Mouse (Mus musculus) cerebellum, postnatal 14 days (tissue): ENCODE data around the gene L3hypdh.

Experiments
- DNase-seq, 2 experiments: peaks; one replicate each; pipeline ENCODE4 v3.0.0; 2021; ENCODE audit warnings: mixed read lengths in 2 of 2

Gene L3hypdh

DNA sequence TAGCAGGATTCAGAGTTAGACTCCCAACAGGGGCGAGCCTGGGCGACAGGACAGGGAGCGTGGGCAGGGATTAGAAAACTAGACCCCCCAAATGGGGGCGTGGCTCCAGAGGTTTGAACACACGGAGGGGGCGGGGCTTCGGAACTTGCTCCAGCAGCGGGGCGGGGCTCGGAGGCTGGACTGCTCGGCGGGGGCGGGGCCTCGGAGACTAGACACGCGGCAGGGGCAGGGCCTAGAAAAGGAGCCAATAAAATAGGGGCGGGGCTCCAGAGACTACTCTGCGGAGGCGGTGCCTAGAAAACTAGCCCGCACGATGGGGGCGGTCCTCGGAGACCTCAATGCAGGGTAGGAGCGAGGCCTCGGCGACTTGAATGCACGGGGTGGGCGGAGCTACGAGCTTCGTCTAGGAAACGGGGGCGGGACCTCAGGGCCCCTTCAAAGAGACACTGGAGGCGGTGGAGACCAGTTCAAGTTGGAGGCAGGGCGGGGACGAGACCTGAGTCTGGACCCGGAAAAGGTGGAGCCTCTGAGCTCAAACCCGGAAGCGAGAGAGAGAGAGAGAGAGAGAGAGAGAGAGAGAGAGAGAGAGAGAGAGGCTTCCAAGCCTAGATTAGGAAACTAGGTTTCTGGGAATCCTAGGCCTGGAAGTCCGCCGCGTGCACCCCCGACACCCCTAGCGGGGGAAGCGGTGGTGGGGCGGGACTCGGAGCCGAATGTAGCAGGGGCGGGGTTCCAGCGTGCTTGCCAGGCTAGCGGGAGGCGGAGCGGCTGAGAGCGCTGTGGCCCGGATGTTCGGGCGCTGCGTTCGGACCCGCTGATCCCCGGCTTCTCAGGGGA lies at the start of gene L3hypdh, which contains the start of gene Jkamp:
TSS of gene L3hypdh (minus strand) at position 111 of the 837 bp plus-strand sequence.
TSS of gene Jkamp (plus strand) at position 261 of the 837 bp plus-strand sequence.
- peak; percentile 98 to 99 for DNase-seq

DNA sequence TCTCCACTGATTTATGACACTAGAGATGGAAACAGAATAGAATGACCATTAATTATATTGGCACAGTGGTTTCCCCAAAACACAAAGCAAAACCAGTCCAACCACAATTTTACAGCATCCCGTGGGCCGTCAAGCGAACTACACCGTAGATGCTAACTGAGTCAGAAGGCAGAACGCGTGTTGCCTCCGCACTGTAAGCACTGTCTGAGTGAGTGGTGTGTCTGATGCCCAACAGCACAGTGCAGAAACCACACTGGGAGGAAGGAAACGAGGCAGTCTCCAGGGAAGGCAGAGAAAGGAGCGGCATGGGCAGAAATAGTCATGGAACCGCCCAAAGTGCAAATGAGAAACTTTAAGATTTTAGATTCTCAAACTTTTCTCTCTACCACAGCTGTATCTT lies 44.0 kb upstream of the L3hypdh start:
- DNase-seq = no peak

DNA sequence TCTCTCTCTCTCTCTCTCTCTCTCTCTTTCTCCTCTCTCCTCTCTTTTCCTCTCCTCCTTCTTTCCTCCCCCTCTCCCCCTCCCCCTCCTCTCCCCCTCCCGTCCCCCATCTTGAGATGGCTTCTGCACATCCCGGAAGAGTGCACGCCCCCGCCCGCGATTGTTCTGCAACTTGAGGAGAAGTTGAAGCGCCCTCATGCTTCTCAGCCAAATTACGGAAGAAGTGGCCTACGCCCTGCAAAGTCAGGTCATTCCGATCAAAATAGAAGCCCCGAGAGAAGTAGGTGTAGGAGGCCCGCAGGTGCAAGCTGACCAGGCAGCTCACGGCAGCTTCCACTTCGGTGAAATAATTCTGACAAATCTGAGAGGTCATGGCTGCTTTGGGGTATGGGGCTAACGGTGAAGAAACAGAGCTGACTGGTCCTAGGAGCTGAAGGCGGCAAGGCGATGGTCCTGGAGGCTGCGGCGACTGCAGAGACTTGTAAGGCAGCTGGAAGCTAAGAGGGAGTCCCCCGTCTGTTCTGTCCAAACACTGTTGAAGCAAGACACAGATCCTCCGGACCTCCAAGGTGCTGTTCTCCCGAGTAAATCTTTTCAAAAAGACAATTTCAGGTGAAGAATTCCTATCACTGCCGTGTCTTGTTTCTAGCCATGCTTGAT lies 30.6 kb upstream of the L3hypdh start:
- DNase-seq = no peak

DNA sequence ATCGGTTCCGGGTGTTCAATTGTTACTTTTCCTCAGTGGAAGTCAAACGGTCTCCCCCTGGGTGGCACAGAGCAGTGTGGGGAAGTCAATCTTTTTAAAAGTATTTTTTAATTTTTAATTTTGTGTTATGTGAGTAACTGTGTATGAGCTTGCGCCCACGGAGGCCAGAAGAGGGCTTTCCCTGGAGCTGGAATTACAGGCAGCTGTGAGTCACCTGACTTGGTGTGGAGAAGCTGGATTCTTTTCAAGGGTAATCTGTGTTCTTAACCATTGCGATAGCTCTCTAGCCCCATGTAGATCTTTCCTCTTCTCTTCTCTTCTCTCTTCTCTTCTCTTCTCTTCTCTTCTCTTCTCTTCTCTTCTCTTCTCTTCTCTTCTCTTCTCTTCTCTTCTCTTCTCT lies 29.9 kb upstream of the L3hypdh start:
- DNase-seq = no peak

DNA sequence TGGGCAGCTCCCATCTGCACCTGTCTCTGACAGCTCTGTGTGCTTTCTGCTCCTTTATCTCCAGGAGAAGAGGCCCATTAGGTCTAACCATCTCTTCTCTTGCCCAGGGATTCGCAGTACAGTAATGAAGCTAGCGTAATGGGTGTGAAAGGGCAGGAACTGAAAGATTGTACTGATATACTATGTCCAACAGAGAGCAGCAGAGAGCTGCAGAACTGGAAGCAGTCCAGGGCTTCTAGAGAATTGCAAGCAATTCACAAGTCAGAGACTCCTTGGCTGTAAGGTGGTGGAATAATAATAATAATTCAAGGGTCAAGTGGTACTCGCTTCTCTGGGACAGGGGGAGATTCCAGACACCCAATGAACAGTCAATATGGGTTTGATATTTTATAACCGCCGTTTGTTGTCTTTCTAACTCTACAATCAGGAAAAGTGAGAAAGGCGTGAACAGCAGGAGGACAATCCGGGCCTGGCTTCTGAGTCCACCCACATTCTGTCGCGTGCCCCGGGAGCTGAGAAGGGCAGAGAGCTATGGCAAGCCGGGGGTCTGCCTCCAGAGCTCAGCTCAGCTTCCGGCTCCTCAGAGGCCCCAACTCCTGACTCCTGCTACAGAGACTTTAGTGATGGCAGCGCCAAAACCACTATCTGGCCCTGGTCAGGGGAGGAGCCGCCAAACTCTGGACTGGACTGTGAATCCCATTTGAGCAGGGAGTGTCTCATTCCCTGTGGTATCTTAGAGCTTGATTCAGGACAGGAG lies 19.5 kb upstream of the L3hypdh start:
- DNase-seq = peak; percentile 85 to 88

DNA sequence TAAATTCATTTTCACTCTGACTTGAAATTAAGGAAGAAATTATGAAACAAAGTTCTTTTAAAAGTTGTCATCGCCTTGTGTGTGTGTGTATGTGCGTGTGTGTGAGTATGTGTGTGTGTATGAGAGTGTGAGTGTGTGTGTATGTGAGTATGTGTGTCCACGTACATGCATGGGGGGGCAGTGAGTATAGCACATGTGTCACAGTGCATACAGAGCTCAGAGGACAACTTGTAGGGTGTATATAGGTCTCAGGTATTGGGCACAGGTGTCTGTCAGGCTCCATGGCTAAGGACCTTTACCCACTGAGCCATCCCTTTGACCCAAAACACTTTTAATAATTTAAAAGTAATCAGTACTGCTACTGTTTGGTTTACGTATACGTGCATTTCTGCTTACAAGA lies 18.8 kb upstream of the L3hypdh start:
- DNase-seq = no peak

DNA sequence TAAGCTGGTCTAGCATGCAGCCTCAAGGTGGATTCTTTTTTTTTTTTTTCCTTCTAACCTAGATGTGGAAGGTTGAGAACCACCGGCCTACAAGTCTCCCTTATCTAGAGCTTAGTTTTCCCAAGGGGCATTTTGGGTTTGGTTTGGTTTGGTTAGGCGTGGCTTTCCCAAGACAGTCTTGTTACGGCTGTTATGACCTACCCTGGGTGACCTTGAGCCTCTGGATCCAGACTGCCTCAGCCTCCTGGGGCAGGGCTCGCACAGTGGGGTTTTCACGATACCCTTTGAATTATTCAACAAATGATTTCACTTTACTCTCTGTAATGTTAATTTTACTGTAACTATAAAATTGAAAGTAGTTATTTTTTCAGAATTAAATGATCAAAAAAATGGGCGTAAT lies 17.5 kb upstream of the L3hypdh start:
- DNase-seq = no peak

DNA sequence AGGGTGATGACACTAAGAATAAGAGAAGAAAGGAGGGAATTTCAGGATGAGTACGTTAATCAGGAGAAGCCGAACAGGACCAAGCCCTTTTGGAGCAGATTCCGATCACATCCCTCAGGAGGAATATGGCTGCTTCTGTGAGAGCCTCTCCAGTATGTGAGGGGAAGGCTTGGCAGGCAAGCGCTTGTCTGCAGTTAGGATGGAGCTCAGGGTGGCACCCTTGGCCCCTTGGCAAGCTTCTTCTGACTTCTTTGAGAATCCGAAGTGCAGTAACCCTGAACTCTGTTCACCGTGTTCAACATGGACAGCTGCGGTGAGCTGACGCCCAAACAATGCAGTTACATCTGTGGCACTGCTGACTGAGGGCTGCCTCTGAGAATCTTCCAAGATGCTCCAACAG lies 11.7 kb upstream of the L3hypdh start:
- no peak for DNase-seq

DNA sequence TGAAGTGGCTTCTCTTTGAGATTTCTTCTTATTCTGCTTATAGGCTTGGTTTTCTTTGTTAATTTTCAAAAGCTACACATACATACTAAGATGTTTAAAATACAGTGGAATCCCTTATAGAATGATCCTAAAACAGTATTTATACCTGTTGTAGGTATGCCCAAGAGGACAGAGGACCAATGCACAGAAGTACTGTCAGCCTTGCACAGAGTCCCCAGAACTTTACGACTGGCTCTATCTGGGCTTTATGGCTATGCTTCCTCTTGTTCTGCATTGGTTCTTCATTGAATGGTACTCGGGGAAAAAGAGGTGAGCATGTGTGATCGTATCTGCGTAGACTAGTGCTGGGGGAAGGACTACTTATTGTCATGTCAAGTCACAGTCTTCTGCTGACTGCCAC lies 4.6 kb upstream of the L3hypdh start:
- DNase-seq = no peak

DNA sequence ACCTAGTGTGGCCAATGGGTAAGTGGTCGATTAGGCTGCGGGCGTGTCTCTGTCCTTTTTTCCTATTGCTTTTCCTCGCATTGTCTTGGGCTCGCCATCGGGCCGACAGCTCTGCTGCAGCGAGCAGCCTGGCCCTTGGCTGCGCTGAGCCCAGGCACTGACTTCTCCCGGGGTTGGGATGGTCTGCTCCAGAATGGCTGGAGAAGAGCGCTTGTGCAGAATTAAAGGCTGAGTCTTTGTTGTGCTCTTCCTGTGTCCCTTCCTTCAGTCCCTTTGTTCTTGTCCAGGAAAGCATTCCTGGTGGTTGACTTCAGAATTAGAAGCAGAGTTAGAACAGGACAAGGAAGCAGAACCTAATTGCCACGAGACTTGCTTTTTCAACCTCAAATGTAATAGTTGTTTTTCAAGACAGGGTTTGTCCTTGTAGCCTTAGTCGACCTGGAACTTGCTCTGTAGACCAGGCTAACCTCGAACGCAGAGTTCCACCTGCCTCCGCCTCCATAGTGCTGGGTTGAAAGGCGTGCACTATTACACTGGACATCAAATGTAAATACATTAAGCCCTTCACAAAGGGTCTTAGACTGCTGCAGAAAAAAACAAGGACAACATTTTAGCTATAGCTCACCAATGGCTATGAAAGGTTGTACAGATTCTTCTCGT lies 1.1 kb upstream of the L3hypdh start:
- peak in 1 of 2 experiments; percentile 39 for DNase-seq

DNA sequence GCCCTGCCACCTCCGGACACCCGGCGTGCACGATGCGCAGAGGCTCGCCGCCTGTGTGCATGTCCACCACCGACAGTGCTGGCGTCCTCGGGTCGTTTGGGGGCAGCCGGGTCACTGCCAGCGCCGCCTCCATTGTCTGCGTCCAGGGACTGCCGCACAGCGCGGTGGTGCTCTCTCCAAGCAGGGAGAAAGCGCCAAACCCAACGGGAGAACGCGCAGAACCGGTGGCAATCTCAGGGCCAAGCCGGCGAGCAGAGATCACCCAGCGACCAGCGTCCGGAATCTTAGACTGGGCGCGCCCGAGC lies 263 bp downstream of the L3hypdh start:
- no peak for DNase-seq

DNA sequence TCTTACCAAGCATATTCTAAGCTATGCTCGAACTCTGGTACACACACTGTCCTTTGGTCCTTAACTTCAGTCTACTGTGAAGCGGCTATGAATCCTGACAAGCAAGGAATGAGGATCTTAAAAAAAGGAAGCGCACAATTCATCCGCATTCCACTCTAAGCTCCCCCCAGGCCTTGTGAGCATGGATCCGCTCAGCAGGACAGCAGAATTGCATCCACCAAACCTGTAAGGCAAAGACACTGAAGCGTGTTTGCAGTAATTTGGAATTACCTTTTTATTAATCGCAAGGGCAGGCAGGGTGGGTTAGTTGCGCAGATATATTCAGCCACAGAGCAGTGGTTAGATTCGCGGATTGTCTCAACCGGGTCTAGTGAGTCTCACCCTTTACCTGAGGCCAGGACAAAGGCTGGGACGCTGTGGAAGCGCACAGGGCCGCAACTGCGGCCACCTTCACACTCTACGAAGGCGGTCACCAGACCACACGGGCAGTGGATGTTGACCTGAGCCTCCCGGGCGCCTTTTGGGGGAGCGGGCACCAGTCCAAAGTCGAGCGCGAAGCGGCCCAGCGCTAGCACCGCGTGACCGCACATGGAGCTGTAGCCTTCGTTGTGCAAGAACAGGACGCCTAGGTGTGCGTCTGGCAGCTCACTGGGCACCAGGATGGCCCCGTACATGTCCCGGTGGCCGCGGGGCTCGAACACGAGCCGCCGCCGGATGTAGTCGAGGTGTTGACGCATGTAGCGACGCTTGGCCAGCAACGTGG lies 797 bp downstream of the L3hypdh start:
- DNase-seq = no peak

DNA sequence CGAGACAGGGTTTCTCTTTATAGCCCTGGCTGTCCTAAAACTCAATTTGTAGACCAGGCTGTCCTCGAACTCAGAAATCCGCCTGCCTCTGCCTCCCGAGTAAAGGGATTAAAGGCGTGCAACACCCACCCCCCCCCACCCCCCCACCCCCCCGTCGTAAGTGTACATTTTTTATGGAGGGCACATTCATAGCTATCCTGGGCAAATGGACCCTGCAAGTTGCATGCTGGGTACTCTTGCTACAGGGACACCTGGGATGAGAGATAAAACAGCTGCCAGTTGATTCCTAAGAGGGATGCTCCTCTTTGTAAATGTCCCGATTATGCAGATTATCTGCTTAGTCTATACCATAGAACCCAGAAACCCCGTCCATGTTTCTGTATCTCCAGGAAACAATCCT lies 2.0 kb downstream of the L3hypdh start:
- no peak for DNase-seq

DNA sequence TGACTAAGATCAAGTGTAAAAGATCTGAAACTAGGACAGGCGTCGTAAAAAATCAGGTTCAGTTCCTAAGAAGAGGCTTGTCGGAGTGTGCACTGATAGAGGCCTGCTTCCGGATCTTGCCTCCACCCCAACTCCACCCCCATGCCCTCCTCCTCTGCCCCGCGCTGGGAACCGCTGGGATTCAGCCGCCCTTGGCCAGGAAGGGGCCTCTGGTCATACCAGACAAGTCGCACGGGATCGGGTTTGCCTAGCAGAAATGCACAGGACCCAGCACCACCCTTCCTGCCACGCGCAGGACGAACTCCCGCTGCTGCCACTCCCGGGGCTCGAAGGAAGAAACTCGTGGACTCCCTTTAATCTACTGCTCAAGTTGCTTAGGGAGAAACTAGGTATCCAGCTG lies 2.9 kb downstream of the L3hypdh start:
- DNase-seq = no peak

DNA sequence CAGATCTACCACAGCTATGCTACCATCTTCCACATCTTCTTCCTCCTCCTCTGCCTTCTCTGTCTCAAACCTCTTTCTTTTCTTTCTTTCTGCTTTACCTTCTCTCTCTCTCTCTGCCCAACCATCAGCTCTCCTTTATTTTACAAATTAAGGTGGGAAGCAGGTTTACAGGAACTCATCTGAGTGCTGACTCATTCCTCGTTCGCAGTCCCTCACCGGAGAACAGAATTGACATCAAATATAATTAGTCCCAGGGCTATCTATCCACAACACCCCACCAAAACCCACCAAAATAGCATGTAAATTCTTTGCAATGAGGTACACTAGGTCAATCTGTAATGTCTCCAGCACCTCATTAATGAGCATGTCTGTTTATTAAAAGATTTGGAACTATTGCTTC lies 3.3 kb downstream of the L3hypdh start:
- DNase-seq = no peak

DNA sequence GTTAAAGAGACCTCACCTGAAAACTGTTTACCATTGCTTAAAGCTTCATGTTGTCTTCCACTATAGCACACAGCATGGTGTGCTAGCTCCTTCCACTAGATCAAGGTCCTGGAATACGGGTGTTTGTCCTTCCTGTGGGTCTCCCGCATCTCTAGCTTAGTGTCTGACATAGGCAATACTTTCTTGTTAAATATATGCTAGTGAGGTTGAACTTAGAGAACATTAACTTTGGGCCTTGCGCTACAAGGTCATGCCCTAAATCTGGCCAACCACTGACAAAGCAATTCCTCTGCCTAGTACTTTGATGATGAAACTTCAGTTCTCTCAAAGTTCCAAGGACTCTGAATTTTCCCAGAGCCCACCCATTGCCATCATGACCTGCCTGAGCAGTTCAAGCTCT lies 7.0 kb downstream of the L3hypdh start:
- no peak for DNase-seq

DNA sequence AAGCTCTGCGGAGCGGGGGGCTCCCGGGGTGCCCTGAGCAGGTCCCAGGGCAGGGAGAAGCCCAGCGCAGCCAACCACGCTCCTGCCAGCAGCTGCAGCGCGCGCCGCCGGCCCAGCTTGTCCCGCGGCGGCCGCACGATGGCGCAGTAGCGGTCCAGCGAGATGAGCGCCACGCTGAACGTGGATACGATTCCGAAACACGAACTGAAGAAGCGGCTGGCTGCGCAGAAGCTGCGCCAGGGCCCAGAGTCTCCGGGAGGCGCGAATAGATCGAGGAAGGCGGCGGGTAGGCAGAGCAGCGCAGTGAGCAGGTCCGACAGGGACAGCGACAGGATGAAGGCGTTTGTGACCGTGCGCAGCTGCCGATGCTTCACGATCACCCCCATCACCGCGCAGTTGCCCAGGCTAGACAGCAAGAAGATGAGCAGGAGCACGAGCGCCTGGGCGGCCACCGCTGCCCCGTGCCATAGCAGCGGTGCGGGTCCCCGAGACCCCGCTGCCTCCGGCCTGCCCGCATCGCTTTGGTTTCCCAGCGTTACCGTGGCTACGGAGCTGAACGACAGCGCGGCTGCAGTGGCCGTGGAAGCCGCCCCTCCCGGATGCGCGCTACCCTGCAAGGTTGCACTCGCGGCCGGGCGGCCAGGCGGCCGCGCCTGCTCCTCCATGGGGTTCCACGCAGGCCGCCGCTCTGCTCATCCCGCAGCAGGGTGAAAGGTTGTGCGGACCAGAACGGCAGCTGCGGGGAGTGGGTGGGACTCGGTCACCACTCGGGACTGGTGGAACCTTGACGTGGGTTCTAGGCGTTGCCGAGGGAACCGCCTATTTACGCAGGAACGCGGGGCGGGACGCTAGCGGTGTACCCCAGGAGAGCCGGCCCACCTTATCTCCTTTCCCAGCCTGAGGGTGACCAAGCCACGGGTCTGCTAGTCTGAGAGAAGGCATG lies 14.6 kb downstream of the L3hypdh start, which contains the start of gene Gpr135:
TSS of gene Gpr135 (minus strand) at position 799 of the 943 bp plus-strand sequence.
- DNase-seq = peak; percentile 91 to 93

DNA sequence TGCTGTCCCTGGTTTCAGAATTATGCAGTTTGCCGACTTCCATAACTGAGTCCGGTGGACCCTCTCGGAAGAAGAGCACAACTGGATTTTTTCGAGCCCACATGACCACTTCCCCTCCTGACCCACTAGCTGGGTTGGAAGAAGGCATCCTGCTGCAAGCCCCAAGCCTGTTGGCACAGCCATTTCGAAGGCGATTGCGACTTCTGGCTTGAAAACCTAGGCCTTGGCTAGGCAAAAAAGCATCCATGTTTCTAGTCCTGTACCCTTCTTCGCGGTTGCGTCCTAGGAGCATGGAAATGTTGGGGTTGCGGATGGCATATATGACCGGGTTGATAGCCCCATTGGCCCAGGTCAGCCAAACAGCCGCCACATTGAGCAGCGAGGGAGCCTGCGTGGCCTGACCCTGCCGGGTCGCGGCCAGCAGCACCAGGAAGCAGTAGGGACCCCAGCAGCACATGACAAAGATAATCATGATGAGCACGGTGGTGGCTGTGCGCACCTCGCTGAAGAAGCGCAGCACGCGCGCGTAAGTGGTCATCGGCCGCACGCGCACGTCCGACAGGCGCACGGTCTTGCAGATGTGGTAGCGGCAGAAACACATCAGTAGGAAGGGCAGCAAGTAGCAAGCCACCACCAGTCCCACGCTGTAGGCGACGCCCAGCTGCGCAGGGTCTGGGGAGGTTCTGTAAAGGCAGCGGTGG lies 15.5 kb downstream of the L3hypdh start:
- no peak for DNase-seq

DNA sequence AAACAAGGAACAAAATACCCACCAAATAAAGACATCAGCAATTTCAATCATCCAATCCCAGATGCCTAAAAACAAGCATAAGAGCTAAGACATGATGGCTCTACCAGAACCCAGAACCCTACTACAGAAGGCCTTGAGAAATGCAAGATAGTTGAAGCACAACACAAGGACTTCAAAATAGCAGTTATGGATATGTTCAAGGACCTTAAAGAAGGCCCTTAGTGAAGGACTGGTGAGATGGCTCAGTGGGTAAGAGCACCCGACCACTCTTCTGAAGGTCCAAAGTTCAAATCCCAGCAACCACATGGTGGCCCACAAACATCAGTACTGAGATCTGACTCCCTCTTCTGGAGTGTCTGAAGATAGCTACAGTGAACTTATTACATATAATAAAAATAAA lies 27.5 kb downstream of the L3hypdh start:
- no peak for DNase-seq

DNA sequence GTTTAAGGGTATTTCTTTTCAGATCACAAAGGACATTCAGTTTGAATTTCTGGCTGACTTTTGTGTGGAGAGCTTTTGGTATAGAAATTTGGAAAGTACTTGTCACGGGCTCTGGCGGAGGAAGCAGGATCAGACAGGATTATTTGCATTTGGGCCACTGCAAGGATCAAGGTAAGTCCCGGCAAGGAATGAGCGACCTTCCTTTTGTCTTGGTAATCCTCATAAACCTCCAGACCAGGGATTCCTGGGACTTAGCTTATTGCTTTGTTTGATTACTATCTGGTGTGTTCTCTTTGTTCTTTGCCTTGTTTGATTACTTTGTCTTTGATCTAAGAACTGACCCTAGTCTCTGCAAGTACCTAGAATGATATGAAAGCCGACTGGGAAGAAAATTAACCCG lies 31.4 kb downstream of the L3hypdh start:
- no peak for DNase-seq

DNA sequence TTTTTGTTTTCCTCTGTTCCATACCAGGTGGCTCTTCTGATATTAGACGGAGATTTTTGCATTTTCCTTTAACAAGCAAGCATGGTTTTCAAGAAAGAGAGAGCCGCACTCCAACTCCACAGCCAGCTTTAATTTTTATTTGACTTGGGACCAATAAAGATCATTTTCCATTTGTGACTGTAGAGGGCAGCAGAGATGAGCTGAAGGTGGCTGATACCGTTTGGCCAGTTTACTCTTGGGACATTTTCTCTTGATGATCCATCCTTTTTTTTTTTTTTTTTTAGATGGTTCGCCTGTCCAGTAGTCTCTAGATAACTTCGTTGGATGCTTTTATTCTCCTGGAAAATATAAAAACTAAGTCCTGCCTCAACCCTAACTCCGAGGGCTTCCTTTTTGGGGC lies 31.9 kb downstream of the L3hypdh start:
- peak; percentile 39 to 54 for DNase-seq
